Mouse (Mus musculus): ENCODE data around the gene Paics. TPM values are rescaled to one million over a fixed set of nuclear protein-coding genes. Genes with fewer than 3 reads are reported as not detected.
"Not testable (repeated sequence)": the region's sequence is repeated elsewhere in the genome, so short reads cannot be mapped to it uniquely, and the experiment has no call there.

Paics gene
- 444 and 484 TPM in 2 replicates for polyA plus RNA-seq (2016; fragmentation: Nextera tagmentation; extraction: Ambion mirVana)

GRCm38 (mm10) chr5:76951106-76952027 lies at the start of gene Paics, which contains the start of gene Ppat:
Paics (plus strand) TSS chr5:76951307.
Ppat (minus strand) TSS chr5:76951578.
- H3K4me1 ChIP-seq = peaks cover 53% of the 10 kb centered on the region
- peaks cover 60% of the 10 kb centered on the region for H3K36me3 ChIP-seq
- H3K4me3 ChIP-seq = peak within 1 kb of the TSS; percentile 84
- under 1% methylated on average over 81 of the region's 81 CpGs for WGBS
- no peaks in the 10 kb centered on the region for H3K27me3 ChIP-seq (ENCODE audit: low read depth, poor library complexity, severe bottlenecking)
- no peaks in the 10 kb centered on the region for H3K9me3 ChIP-seq (replicated peaks)
- DNase-seq (ENCODE audit: low spot score) = peak; percentile 99
- H3K27ac ChIP-seq (replicated peaks) = peak within 1 kb of the TSS; percentile 95

DNA sequence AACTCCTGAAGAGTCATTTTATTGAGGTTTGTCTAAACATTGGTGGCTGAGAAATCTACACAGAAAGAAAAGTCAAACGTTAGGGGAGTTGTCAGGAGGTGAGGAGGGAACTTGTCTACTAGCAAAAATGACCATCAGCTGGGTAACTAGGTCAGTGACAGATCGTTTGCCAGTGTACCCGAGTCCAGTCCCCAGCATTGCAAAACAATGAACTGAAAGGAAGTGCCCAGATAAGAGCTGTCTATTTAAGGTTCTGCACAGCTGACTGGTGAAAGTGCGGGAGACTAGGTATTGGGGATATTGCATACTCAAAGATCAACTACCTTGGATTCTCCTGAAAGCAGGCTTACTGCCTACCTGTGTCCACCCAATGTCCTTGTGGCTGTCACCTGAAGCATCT lies 49.0 kb upstream of the Paics start:
- no peak overlapping the region for H3K4me3 ChIP-seq
- WGBS = 91% methylated on average over 4 of the region's 4 CpGs
- peaks cover 22% of the 10 kb centered on the region for H3K36me3 ChIP-seq
- no peaks in the 10 kb centered on the region for H3K9me3 ChIP-seq (replicated peaks)
- H3K27me3 ChIP-seq (ENCODE audit: low read depth, poor library complexity, severe bottlenecking) = no peaks in the 10 kb centered on the region
- H3K27ac ChIP-seq (replicated peaks) = no peak overlapping the region
- peaks cover 11% of the 10 kb centered on the region for H3K4me1 ChIP-seq
- DNase-seq (ENCODE audit: low spot score) = no peak

- WGBS = 4% methylated on average over 19 of the region's 19 CpGs
- peak; percentile 16 for DNase-seq (ENCODE audit: low spot score)
These were observed 46.2 kb upstream of the Paics start for GRCm38 (mm10) chr5:76904713-76905404.

GRCm38 (mm10) chr5:76905405-76906154 lies 45.5 kb upstream of the Paics start, which contains the start of gene Aasdh:
Aasdh (minus strand) TSS chr5:76905514.
- WGBS = under 1% methylated on average over 47 of the region's 47 CpGs
- peak within 1 kb of the TSS; percentile 87 for H3K27ac ChIP-seq (replicated peaks)
- peak within 1 kb of the TSS; percentile 67 for H3K4me3 ChIP-seq
- peaks cover 12% of the 10 kb centered on the region for H3K36me3 ChIP-seq
- peak; percentile 99 for DNase-seq (ENCODE audit: low spot score)
- H3K9me3 ChIP-seq (replicated peaks) = no peaks in the 10 kb centered on the region
- peaks cover 11% of the 10 kb centered on the region for H3K4me1 ChIP-seq
- no peaks in the 10 kb centered on the region for H3K27me3 ChIP-seq (ENCODE audit: low read depth, poor library complexity, severe bottlenecking)

More at GRCm38 (mm10) chr5:76904713-76905404, 46.2 kb upstream of the Paics start:
- H3K27me3 ChIP-seq (ENCODE audit: low read depth, poor library complexity, severe bottlenecking) = no peaks in the 10 kb centered on the region
- H3K4me3 ChIP-seq = peak overlapping the region; percentile 67
- H3K27ac ChIP-seq (replicated peaks) = peak overlapping the region; percentile 87
- H3K9me3 ChIP-seq (replicated peaks) = no peaks in the 10 kb centered on the region
- peaks cover 11% of the 10 kb centered on the region for H3K4me1 ChIP-seq
- peaks cover 12% of the 10 kb centered on the region for H3K36me3 ChIP-seq

DNA sequence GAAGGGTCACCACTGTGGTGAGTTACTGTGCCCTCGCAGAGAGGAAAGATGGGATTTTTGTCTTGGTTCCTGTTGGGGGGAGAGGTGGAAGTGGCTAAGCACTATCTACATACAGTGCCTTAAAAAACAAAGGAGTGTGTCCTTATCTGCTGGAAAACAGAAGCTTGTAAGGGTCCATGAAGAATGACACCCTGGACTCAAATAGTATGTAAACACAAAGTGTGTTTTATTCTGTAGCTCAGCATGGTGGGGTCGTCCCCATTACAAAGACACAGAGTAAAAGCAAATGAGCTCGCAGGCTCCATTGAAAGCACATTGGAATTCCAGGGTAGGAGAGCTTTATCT lies 45.0 kb upstream of the Paics start:
- H3K4me3 ChIP-seq = peak overlapping the region; percentile 67
- H3K36me3 ChIP-seq = peaks cover 6% of the 10 kb centered on the region
- WGBS = 44% methylated on average over 3 of the region's 3 CpGs
- no peaks in the 10 kb centered on the region for H3K27me3 ChIP-seq (ENCODE audit: low read depth, poor library complexity, severe bottlenecking)
- DNase-seq (ENCODE audit: low spot score) = no peak
- peaks cover 11% of the 10 kb centered on the region for H3K4me1 ChIP-seq
- peak overlapping the region; percentile 87 for H3K27ac ChIP-seq (replicated peaks)
- no peaks in the 10 kb centered on the region for H3K9me3 ChIP-seq (replicated peaks)

GRCm38 (mm10) chr5:76910807-76911206 lies 40.3 kb upstream of the Paics start:
- no peak overlapping the region for H3K4me3 ChIP-seq
- WGBS = 85% methylated on average over 3 of the region's 3 CpGs
- no peaks in the 10 kb centered on the region for H3K27me3 ChIP-seq (ENCODE audit: low read depth, poor library complexity, severe bottlenecking)
- DNase-seq (ENCODE audit: low spot score) = no peak
- no peak overlapping the region for H3K27ac ChIP-seq (replicated peaks)
- no peaks in the 10 kb centered on the region for H3K9me3 ChIP-seq (replicated peaks)
- peaks cover 32% of the 10 kb centered on the region for H3K36me3 ChIP-seq
- peaks cover 7% of the 10 kb centered on the region for H3K4me1 ChIP-seq

- WGBS = 92% methylated on average over 5 of the region's 5 CpGs
- not testable (repeated sequence) for H3K27ac ChIP-seq (replicated peaks); H3K27me3 ChIP-seq (ENCODE audit: low read depth, poor library complexity, severe bottlenecking); H3K4me3 ChIP-seq; H3K9me3 ChIP-seq (replicated peaks); H3K4me1 ChIP-seq; DNase-seq (ENCODE audit: low spot score)
- peaks cover 46% of the 10 kb centered on the region for H3K36me3 ChIP-seq
These were observed 38.6 kb upstream of the Paics start for GRCm38 (mm10) chr5:76912522-76912921.

DNA sequence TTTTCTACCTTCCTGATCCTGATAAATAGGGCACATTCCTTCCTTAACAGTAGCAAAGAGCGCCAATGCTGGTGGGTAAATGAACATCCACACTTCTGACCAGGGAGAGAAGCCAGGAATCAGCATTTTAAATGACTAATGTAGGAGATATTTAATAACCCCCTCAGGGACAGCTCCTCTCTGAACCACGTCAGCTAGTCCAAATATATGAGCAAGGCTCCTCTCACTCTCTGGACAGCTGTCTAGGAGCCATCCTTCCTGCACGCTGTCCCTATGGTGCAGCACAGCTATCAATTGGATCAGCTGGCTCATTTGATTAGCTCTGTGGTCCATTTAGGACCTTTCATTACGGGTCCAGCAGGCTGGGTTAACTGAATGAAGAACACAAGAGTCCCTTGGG lies 28.3 kb upstream of the Paics start:
- WGBS = 88% methylated on average over 4 of the region's 4 CpGs
- Histone ChIP-seq H3K4me3 (no peak overlapping the region), H3K27me3 (ENCODE audit: low read depth, poor library complexity, severe bottlenecking) (no peaks in the 10 kb centered on the region), H3K9me3 (replicated peaks) (peaks cover 21% of the 10 kb centered on the region), H3K27ac (replicated peaks) (no peak overlapping the region), H3K36me3 (peaks cover 99% of the 10 kb centered on the region), H3K4me1 (no peaks in the 10 kb centered on the region)
- no peak for DNase-seq (ENCODE audit: low spot score)

DNA sequence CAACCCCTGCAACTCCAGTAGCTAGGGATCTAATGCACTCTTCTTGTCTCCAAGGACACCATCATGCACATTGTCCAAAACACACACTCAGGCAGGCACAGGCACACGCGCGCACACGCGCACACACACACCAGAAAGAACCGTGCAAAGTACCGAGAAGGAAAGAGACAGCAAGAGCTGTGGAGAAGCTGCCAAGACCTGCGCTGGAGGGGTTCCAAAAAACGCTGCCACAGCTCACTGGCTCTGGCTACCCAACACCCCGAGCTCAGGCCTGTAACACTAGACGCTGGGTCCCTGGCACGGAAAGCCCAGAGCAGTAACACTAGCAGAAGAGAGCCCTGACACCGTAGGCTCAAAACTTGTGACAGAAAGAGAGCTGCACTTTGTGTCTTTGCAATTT lies 27.7 kb upstream of the Paics start:
- 0 out of 2 replicates have a peak, but pooled peaks cover 1% of the 10 kb centered on the region for H3K4me1 ChIP-seq
- WGBS = 94% methylated on average over 13 of the region's 13 CpGs
- peaks cover 27% of the 10 kb centered on the region for H3K9me3 ChIP-seq (replicated peaks)
- peaks cover 99% of the 10 kb centered on the region for H3K36me3 ChIP-seq
- no peak overlapping the region for H3K4me3 ChIP-seq
- DNase-seq (ENCODE audit: low spot score) = no peak
- no peak overlapping the region for H3K27ac ChIP-seq (replicated peaks)
- no peaks in the 10 kb centered on the region for H3K27me3 ChIP-seq (ENCODE audit: low read depth, poor library complexity, severe bottlenecking)

DNA sequence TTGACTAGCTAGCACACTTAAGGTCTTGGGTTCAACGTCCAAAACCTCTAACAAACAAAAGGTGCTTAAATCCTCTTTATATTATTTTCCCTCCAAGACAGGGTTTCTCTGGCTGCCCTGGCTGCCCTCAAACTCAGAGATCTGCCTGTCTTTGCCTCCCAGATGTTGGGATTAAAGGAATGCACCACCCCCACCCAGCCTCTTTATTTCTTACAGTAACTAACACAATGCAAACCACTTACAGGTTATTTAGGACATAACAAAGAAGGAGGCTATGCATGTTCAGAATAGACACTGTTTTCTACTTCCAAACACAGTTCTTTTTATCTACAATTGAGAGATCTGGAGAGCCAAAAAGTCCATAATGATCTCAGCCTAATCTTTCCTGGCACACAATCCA lies 26.8 kb upstream of the Paics start:
- 71% methylated on average over 1 of the region's 1 CpGs for WGBS
- H3K36me3 ChIP-seq = peaks cover 99% of the 10 kb centered on the region
- DNase-seq (ENCODE audit: low spot score) = no peak

GRCm38 (mm10) chr5:76928124-76928832 lies 22.8 kb upstream of the Paics start:
- no peak overlapping the region for H3K27ac ChIP-seq (replicated peaks)
- 89% methylated on average over 16 of the region's 16 CpGs for WGBS
- no peak for DNase-seq (ENCODE audit: low spot score)
- H3K4me3 ChIP-seq = no peak overlapping the region
- peaks cover 68% of the 10 kb centered on the region for H3K36me3 ChIP-seq
- H3K9me3 ChIP-seq (replicated peaks) = peaks cover 37% of the 10 kb centered on the region
- H3K27me3 ChIP-seq (ENCODE audit: low read depth, poor library complexity, severe bottlenecking) = no peaks in the 10 kb centered on the region
- 0 out of 2 replicates have a peak, but pooled peaks cover 3% of the 10 kb centered on the region for H3K4me1 ChIP-seq

More for the DNA sequence above, 26.8 kb upstream of the Paics start:
- H3K4me1 ChIP-seq = 0 out of 2 replicates have a peak, but pooled peaks cover 3% of the 10 kb centered on the region
- no peak overlapping the region for H3K27ac ChIP-seq (replicated peaks)
- H3K27me3 ChIP-seq (ENCODE audit: low read depth, poor library complexity, severe bottlenecking) = no peaks in the 10 kb centered on the region
- no peak overlapping the region for H3K4me3 ChIP-seq
- peaks cover 29% of the 10 kb centered on the region for H3K9me3 ChIP-seq (replicated peaks)

All from midbrain, embryonic 10.5 days (tissue).